Mouse (Mus musculus) liver, adult 2 months (tissue): ENCODE results near the gene Phf7.

Experiments used
- CTCF ChIP-seq: fragments of 200-500 bp; IDR thresholded peaks from 2 replicates; pipeline ENCODE4 v1.5.1; 2011; ENCODE audit warnings: low read depth, low read length, control low read depth
- POLR2A ChIP-seq: fragments of 200-500 bp; IDR thresholded peaks from 2 replicates; pipeline ENCODE4 v1.6.1; 2011; ENCODE audit warnings: low read length, control low read depth; ENCODE audit not compliant: insufficient read depth; ENCODE audit errors: extremely low read depth

DNA sequence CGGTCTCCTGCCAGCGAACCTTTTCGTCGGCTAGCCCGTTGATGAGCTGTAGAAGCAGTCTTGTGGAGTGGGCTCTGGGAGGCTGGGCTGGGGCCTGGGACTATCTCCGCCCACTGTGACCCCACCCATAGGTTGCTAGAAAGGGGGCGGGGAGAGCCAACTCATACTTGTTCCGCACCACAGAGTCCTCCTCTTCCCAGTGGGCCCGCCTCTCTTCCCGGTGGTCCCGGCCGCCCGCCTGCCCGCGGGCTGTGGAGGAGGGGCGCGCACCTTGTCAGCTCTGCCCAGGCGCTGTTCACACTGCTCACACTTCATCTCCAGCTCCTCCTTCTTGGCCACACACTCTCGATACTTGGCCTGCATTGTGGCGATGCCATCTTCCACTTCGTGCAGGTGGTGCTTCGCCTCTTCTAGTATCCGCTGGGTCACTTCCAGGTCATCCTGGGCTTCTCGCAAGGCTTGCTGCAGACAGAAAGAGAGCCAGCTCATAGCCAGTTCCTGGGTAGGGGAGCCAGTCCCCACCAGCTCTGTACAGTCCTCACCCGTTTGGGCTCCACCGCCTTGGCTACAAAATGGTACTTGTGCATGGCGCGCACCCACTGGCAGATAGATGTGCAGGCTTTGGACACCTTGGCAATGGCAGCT lies 18.5 kb upstream of the Phf7 start:
- TF ChIP-seq CTCF (no peak), POLR2A (no peak)
